Mouse (Mus musculus) central nervous system, embryonic 14 days (tissue): ENCODE results near the gene Olfr1245. TPM values are rescaled to one million over a fixed set of nuclear protein-coding genes. Genes with fewer than 3 reads are reported as not detected.

Experiments
- polyA plus RNA-seq: library from polyadenylated mRNA; depleted of rRNA; stranded (reverse); fragments of >200 nt; gene quantifications from 2 replicates; pipeline ENCODE4 v1.2.3, GENCODE M21; 2012; rRNA removed

Olfr1245 gene
- not detected in 2 replicates for polyA plus RNA-seq

GRCm38 (mm10) chr2:89578347-89578746, at the start of gene Olfr1245:
Gene Olfr1245 (minus strand): TSS chr2:89578447.

DNA sequence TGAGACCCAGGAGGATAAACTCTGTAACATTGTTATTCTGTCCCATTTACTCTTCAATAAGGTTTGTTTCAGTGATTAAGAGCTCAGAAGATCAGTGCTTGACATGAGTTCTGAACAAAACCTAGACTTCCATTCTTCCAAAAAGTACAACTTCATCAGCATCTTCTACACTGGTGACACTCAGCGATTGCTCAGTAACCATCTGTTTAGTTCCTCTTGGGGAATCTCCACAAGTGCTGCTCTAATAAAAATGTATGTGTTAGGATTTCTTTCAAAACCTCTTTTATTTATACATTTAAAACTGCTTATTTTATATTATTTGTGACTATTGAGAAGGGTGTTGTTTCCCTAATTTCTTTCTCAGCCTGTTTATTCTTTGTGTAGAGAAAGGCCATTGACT, 39.9 kb upstream of the Olfr1245 start, which contains the start of gene Olfr1248:
Olfr1248 (minus strand) TSS at position 101 of the 400 bp plus-strand sequence.

DNA sequence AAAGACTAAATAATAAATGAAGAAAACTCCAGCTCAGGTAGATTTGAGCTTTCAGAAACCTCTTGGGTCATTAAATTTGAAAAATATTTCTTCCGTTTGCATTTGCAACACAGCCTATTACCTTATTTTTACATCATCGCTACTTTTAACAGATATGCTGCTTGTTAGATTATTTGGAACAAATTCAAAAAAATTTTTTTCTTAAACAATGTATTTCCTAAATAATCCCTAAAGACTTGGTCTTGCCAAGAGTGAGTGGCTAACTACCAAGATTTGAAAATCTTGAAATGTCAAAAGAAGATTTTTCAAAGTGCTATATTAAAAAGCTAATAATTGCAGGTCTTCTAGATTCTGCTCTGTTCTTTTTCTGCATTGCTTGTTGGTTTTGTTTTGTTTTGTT, 35.8 kb upstream of the Olfr1245 start, which contains the start of gene Olfr1247:
Olfr1247 (minus strand) TSS at position 101 of the 400 bp plus-strand sequence.

GRCm38 (mm10) chr2:89593057-89593456, 14.8 kb upstream of the Olfr1245 start, which contains the start of gene Olfr1246:
Gene Olfr1246 (minus strand): TSS chr2:89593157.

GRCm38 (mm10) chr2:89531387-89531786, 46.9 kb downstream of the Olfr1245 start, which contains the start of gene Olfr1243:
Gene Olfr1243 (minus strand): TSS chr2:89531487.

Other genes with a start within 250 kb of the Olfr1245 start
- not detected in 2 replicates for gene Olfr1232, start 248.8 kb downstream of the Olfr1245 start, polyA plus RNA-seq
- gene Olfr1233, start 236.0 kb downstream of the Olfr1245 start, polyA plus RNA-seq, result not detected in 2 replicates
- gene Olfr1234, start 213.6 kb downstream of the Olfr1245 start, polyA plus RNA-seq, result not detected in 2 replicates
- gene Olfr1238, start 168.8 kb downstream of the Olfr1245 start, polyA plus RNA-seq, result not detected in 2 replicates
- not detected in 2 replicates for gene Olfr1239, start 158.0 kb downstream of the Olfr1245 start, polyA plus RNA-seq
- not detected in 2 replicates for gene Olfr1240, start 135.4 kb downstream of the Olfr1245 start, polyA plus RNA-seq
- gene Olfr1241, start 91.3 kb downstream of the Olfr1245 start, polyA plus RNA-seq, result not detected in 2 replicates
- not detected in 2 replicates for gene Olfr1242, start 80.1 kb downstream of the Olfr1245 start, polyA plus RNA-seq
- not detected in 2 replicates for gene Olfr1243, start 47.0 kb downstream of the Olfr1245 start, polyA plus RNA-seq
- not detected in 2 replicates for gene Olfr1246, start 14.7 kb upstream of the Olfr1245 start, polyA plus RNA-seq
- gene Olfr1247, start 35.7 kb upstream of the Olfr1245 start, polyA plus RNA-seq, result not detected in 2 replicates
- not detected in 2 replicates for gene Olfr1248, start 39.8 kb upstream of the Olfr1245 start, polyA plus RNA-seq
- not detected in 2 replicates for gene Olfr1249, start 56.5 kb upstream of the Olfr1245 start, polyA plus RNA-seq
- gene Olfr1250, start 83.0 kb upstream of the Olfr1245 start, polyA plus RNA-seq, result 0.01 TPM in 1 of 2 replicates, not detected in the other
- not detected in 2 replicates for gene Olfr1251, start 93.5 kb upstream of the Olfr1245 start, polyA plus RNA-seq
- gene Olfr1252, start 146.6 kb upstream of the Olfr1245 start, polyA plus RNA-seq, result not detected in 2 replicates
- gene Olfr1253, start 178.6 kb upstream of the Olfr1245 start, polyA plus RNA-seq, result not detected in 2 replicates
- not detected in 2 replicates for gene Olfr1254, start 215.2 kb upstream of the Olfr1245 start, polyA plus RNA-seq
- gene Olfr1255, start 233.6 kb upstream of the Olfr1245 start, polyA plus RNA-seq, result not detected in 2 replicates